Mouse (Mus musculus): ENCODE measurements around the gene Akr1d1.
A peak's percentile ranks its signal among the peaks of the same experiment; 100 is the strongest.

Gene Akr1d1

GRCm38 (mm10) chr6:37539403-37539802 lies 9.4 kb downstream of the Akr1d1 start:
- no peak for TF ChIP-seq GATA4 (IDR thresholded peaks at IDR 0.05; ENCODE audit: insufficient replicate concordance, low read length)

GRCm38 (mm10) chr6:37540113-37540512 lies 10.1 kb downstream of the Akr1d1 start:
- no peak for TF ChIP-seq GATA4 (IDR thresholded peaks at IDR 0.05; ENCODE audit: insufficient replicate concordance, low read length)

GRCm38 (mm10) chr6:37541171-37541570 lies 11.2 kb downstream of the Akr1d1 start:
- no peak for TF ChIP-seq GATA4 (IDR thresholded peaks at IDR 0.05; ENCODE audit: insufficient replicate concordance, low read length)

- TF ChIP-seq GATA4 (IDR thresholded peaks at IDR 0.05; ENCODE audit: insufficient replicate concordance, low read length), result no peak
Measured at GRCm38 (mm10) chr6:37542145-37542544, 12.2 kb downstream of the Akr1d1 start.

- no peak for TF ChIP-seq GATA4 (IDR thresholded peaks at IDR 0.05; ENCODE audit: insufficient replicate concordance, low read length)
Measured at GRCm38 (mm10) chr6:37552760-37553159, 22.8 kb downstream of the Akr1d1 start.

GRCm38 (mm10) chr6:37553926-37554325 lies 24.0 kb downstream of the Akr1d1 start:
- TF ChIP-seq GATA4 (IDR thresholded peaks at IDR 0.05; ENCODE audit: insufficient replicate concordance, low read length), result peak; percentile 70; the same call in 1 of the 2 replicates

GRCm38 (mm10) chr6:37554327-37554726 lies 24.4 kb downstream of the Akr1d1 start:
- no peak for TF ChIP-seq GATA4 (IDR thresholded peaks at IDR 0.05; ENCODE audit: insufficient replicate concordance, low read length)

- no peak for TF ChIP-seq GATA4 (IDR thresholded peaks at IDR 0.05; ENCODE audit: insufficient replicate concordance, low read length)
Measured at GRCm38 (mm10) chr6:37563861-37564260, 33.9 kb downstream of the Akr1d1 start.

- no peak for TF ChIP-seq GATA4 (IDR thresholded peaks at IDR 0.05; ENCODE audit: insufficient replicate concordance, low read length)
Measured at GRCm38 (mm10) chr6:37567363-37567762, 37.4 kb downstream of the Akr1d1 start.

GRCm38 (mm10) chr6:37571939-37572338 lies 42.0 kb downstream of the Akr1d1 start:
- TF ChIP-seq GATA4 (IDR thresholded peaks at IDR 0.05; ENCODE audit: insufficient replicate concordance, low read length), result no peak

GRCm38 (mm10) chr6:37572935-37573334 lies 43.0 kb downstream of the Akr1d1 start:
- TF ChIP-seq GATA4 (IDR thresholded peaks at IDR 0.05; ENCODE audit: insufficient replicate concordance, low read length), result no peak

- no peak for TF ChIP-seq GATA4 (IDR thresholded peaks at IDR 0.05; ENCODE audit: insufficient replicate concordance, low read length)
Measured at GRCm38 (mm10) chr6:37580476-37580875, 50.5 kb downstream of the Akr1d1 start.

GRCm38 (mm10) chr6:37589340-37589962 lies 59.5 kb downstream of the Akr1d1 start:
- TF ChIP-seq GATA4 (IDR thresholded peaks at IDR 0.05; ENCODE audit: insufficient replicate concordance, low read length), result no peak

GRCm38 (mm10) chr6:37590800-37591199 lies 60.8 kb downstream of the Akr1d1 start:
- no peak for TF ChIP-seq GATA4 (IDR thresholded peaks at IDR 0.05; ENCODE audit: insufficient replicate concordance, low read length)

- peak; percentile 70 for TF ChIP-seq GATA4 (IDR thresholded peaks at IDR 0.05; ENCODE audit: insufficient replicate concordance, low read length)
Measured at GRCm38 (mm10) chr6:37592101-37593032, 62.4 kb downstream of the Akr1d1 start.

- no peak for TF ChIP-seq GATA4 (IDR thresholded peaks at IDR 0.05; ENCODE audit: insufficient replicate concordance, low read length)
Measured at GRCm38 (mm10) chr6:37593033-37593374, 63.0 kb downstream of the Akr1d1 start.

Data from liver, adult (tissue).